8 mouse cellular contexts compared by ENCODE assay signal in genomic region chr7:27859301-27860251, GRCm38 (mm10). TPM values are rescaled to one million over a fixed set of nuclear protein-coding genes. Genes with fewer than 3 reads are reported as not detected.
DNase-seq lines count a peak whose midpoint lies in the region; ATAC-seq and TF ChIP-seq lines count a peak whose summit lies in the region.

No protein-coding gene starts in this region.

- ATAC-seq in forebrain, embryonic 12.5 days (ENCODE audit: low FRiP score) = no peak
- ATAC-seq in intestine, embryonic 15.5 days = peak; percentile 77
- ATAC-seq in midbrain, embryonic 11.5 days (ENCODE audit: low FRiP score) = peak; percentile 2; the same call in 1 of the 2 replicates

- 0 out of 2 replicates have a peak overlapping the region, but pooled peaks have one; percentile 38 for H3K27ac ChIP-seq in forebrain, embryonic 12.5 days
- H3K27ac ChIP-seq in intestine, embryonic 15.5 days = peak overlapping the region; percentile 94
- no peak overlapping the region for H3K27ac ChIP-seq in midbrain, embryonic 11.5 days (ENCODE audit: low read depth, low read length)

- peak overlapping the region; percentile 80 for H3K4me3 ChIP-seq in E14TG2a.4 (replicated peaks; ENCODE audit: low read length)
- H3K4me3 ChIP-seq in forebrain, embryonic 12.5 days (replicated peaks) = peak overlapping the region; percentile 55
- peak overlapping the region; percentile 62 for H3K4me3 ChIP-seq in intestine, embryonic 15.5 days (replicated peaks)
- H3K4me3 ChIP-seq in midbrain, embryonic 11.5 days (ENCODE audit: low read depth, low read length) = peak overlapping the region; percentile 63

- peak overlapping the region; percentile 81 for H3K4me2 ChIP-seq in forebrain, embryonic 12.5 days
- peak overlapping the region; percentile 78 for H3K4me2 ChIP-seq in intestine, embryonic 15.5 days (replicated peaks)
- peak overlapping the region; percentile 74 for H3K4me2 ChIP-seq in midbrain, embryonic 11.5 days

- H3K27me3 ChIP-seq in E14TG2a.4 (ENCODE audit: insufficient read depth, low read length) = no peaks in the 10 kb centered on the region
- no peaks in the 10 kb centered on the region for H3K27me3 ChIP-seq in forebrain, embryonic 12.5 days
- no peaks in the 10 kb centered on the region for H3K27me3 ChIP-seq in intestine, embryonic 15.5 days (replicated peaks)
- H3K27me3 ChIP-seq in midbrain, embryonic 11.5 days (ENCODE audit: control insufficient read depth, insufficient read depth, low read length) = no peaks in the 10 kb centered on the region

- WGBS in forebrain, embryonic 12.5 days = 31% methylated on average over 10 of the region's 10 CpGs
- 18% methylated on average over 10 of the region's 10 CpGs for WGBS in intestine, embryonic 15.5 days
- 32% methylated on average over 10 of the region's 10 CpGs for WGBS in midbrain, embryonic 11.5 days

- H3K4me1 ChIP-seq in E14TG2a.4 (replicated peaks; ENCODE audit: low read depth, low read length) = peaks cover 36% of the 10 kb centered on the region
- peaks cover 21% of the 10 kb centered on the region for H3K4me1 ChIP-seq in forebrain, embryonic 12.5 days
- H3K4me1 ChIP-seq in intestine, embryonic 15.5 days (replicated peaks) = 0 out of 2 replicates have a peak, but pooled peaks cover 5% of the 10 kb centered on the region
- 0 out of 2 replicates have a peak, but pooled peaks cover 2% of the 10 kb centered on the region for H3K4me1 ChIP-seq in midbrain, embryonic 11.5 days (ENCODE audit: control insufficient read depth, insufficient read depth, low read length)

- no peak for TF ChIP-seq CTCF in E14TG2a.4 (conservative IDR thresholded peaks at IDR 0.05; ENCODE audit: low read length)

- no peaks in the 10 kb centered on the region for H3K9me3 ChIP-seq in E14TG2a.4 (ENCODE audit: low read length)
- no peaks in the 10 kb centered on the region for H3K9me3 ChIP-seq in forebrain, embryonic 12.5 days
- H3K9me3 ChIP-seq in intestine, embryonic 15.5 days = no peaks in the 10 kb centered on the region
- no peaks in the 10 kb centered on the region for H3K9me3 ChIP-seq in midbrain, embryonic 11.5 days (ENCODE audit: control insufficient read depth, low read length)

- H3K9ac ChIP-seq in forebrain, embryonic 12.5 days = peak overlapping the region; percentile 75
- peak overlapping the region; percentile 61 for H3K9ac ChIP-seq in intestine, embryonic 15.5 days
- H3K9ac ChIP-seq in midbrain, embryonic 11.5 days (ENCODE audit: low read length) = peak overlapping the region; percentile 77

- peaks cover 30% of the 10 kb centered on the region for H3K36me3 ChIP-seq in E14TG2a.4 (ENCODE audit: insufficient read depth, low read length)
- H3K36me3 ChIP-seq in forebrain, embryonic 12.5 days (replicated peaks) = peaks cover 24% of the 10 kb centered on the region
- H3K36me3 ChIP-seq in intestine, embryonic 15.5 days = peaks cover 8% of the 10 kb centered on the region; the same call in 1 of the 2 replicates
- 0 out of 2 replicates have a peak, but pooled peaks cover 2% of the 10 kb centered on the region for H3K36me3 ChIP-seq in midbrain, embryonic 11.5 days (ENCODE audit: control insufficient read depth, insufficient read depth, low read length)

- peak; percentile 10 for DNase-seq in embryo, embryonic 10 days (ENCODE audit: low spot score)
- DNase-seq in embryo, embryonic 9.5 days (ENCODE audit: extremely low spot score) = no peak
- no peak for DNase-seq in midbrain, embryonic 11.5 days (ENCODE audit: low spot score, missing footprints)
- DNase-seq in urinary bladder, postnatal 10 days (ENCODE audit: low spot score) = no peak
- DNase-seq in left cerebral cortex, adult 18-20 months (ENCODE audit: low spot score in 2 of 2) = no peak

RNA-seq across cellular contexts. Expression of gene Zfp607a, which starts 2.2 kb away (rescaled TPM):
- 3.5 and 3.6 TPM in 2 replicates for polyA plus RNA-seq in forebrain, embryonic 12.5 days (2016; fragmentation: Nextera tagmentation; extraction: Ambion mirVana)
- polyA plus RNA-seq in intestine, embryonic 15.5 days (2015; fragmentation: Nextera tagmentation; extraction: Ambion mirVana) = 3.4 and 3.9 TPM in 2 replicates
- polyA plus RNA-seq in midbrain, embryonic 11.5 days (2014; fragmentation: Nextera tagmentation; extraction: Ambion mirVana) = 3.0 and 3.9 TPM in 2 replicates
- total RNA-seq in left cerebral cortex, adult 18-20 months (2021) = 1 to 10 TPM in 1 of 2 experiments, under 1 TPM in 1; 0.96 to 1.3 TPM

RNA-seq across cellular contexts. Expression of gene Zfp59, which starts 21.2 kb away (rescaled TPM):
- polyA plus RNA-seq in forebrain, embryonic 12.5 days (2016; fragmentation: Nextera tagmentation; extraction: Ambion mirVana) = 11.7 TPM in 2 replicates
- 5.9 and 6.4 TPM in 2 replicates for polyA plus RNA-seq in intestine, embryonic 15.5 days (2015; fragmentation: Nextera tagmentation; extraction: Ambion mirVana)
- polyA plus RNA-seq in midbrain, embryonic 11.5 days (2014; fragmentation: Nextera tagmentation; extraction: Ambion mirVana) = 12.3 and 13.1 TPM in 2 replicates
- 1 to 10 TPM; 5.1 to 5.6 TPM for total RNA-seq in left cerebral cortex, adult 18-20 months (2021)

RNA-seq across cellular contexts. Expression of gene Zfp626, which starts 52.6 kb away (rescaled TPM):
- 2.7 and 3.2 TPM in 2 replicates for polyA plus RNA-seq in forebrain, embryonic 12.5 days (2016; fragmentation: Nextera tagmentation; extraction: Ambion mirVana)
- polyA plus RNA-seq in intestine, embryonic 15.5 days (2015; fragmentation: Nextera tagmentation; extraction: Ambion mirVana) = 1.6 and 1.8 TPM in 2 replicates
- 2.4 and 2.8 TPM in 2 replicates for polyA plus RNA-seq in midbrain, embryonic 11.5 days (2014; fragmentation: Nextera tagmentation; extraction: Ambion mirVana)
- 1 to 10 TPM; 8.0 to 9.8 TPM for total RNA-seq in left cerebral cortex, adult 18-20 months (2021)
